Mouse (Mus musculus) lung, postnatal 10 days (tissue): ENCODE results near the gene Gm49398.

Source experiments
- DNase-seq: peaks from one replicate; pipeline ENCODE4 v3.0.0; 2021

The Gm49398 gene

DNA sequence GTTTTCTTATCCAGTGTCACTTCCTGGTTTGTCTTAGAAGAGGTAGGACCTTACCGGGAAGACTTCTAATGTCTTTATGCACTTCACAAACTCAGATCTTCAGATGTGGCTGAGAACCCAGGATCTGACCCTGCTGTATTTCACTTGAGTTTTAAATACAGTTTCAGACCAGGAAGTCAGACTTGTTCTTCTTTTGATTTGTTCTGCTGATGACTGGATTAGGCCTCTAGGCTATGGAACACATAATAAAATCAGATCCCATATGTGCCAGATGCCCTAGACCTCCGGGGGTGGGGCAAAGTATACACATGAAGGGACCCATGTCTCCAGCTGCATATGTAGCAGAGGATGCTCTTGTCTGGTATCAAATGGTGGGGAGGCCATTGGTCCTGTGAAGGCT lies at the start of gene Gm49398:
Gene Gm49398 (minus strand): TSS at position 101 of the 400 bp plus-strand sequence.
- no peak for DNase-seq

DNA sequence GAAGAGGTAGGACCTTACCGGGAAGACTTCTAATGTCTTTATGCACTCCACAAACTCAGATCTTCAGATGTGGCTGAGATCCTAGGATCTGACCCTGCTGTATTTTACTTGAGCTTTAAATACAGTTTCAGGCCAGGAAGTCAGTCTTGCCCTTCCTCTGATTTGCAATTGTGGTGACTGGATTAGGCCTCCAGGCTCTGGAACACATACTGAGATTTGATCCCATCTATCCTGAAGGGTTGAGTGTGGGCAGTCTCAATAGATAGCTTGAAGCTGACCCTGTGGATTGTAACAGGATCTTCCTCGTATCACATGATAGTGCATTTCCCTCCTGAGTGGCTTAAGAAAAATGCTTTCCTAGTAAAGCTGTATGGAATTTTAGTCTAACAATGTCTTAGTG lies 33.4 kb downstream of the Gm49398 start, which contains the start of gene Cts8:
Gene Cts8 (minus strand): TSS at position 101 of the 400 bp plus-strand sequence.
- DNase-seq: no peak

DNA sequence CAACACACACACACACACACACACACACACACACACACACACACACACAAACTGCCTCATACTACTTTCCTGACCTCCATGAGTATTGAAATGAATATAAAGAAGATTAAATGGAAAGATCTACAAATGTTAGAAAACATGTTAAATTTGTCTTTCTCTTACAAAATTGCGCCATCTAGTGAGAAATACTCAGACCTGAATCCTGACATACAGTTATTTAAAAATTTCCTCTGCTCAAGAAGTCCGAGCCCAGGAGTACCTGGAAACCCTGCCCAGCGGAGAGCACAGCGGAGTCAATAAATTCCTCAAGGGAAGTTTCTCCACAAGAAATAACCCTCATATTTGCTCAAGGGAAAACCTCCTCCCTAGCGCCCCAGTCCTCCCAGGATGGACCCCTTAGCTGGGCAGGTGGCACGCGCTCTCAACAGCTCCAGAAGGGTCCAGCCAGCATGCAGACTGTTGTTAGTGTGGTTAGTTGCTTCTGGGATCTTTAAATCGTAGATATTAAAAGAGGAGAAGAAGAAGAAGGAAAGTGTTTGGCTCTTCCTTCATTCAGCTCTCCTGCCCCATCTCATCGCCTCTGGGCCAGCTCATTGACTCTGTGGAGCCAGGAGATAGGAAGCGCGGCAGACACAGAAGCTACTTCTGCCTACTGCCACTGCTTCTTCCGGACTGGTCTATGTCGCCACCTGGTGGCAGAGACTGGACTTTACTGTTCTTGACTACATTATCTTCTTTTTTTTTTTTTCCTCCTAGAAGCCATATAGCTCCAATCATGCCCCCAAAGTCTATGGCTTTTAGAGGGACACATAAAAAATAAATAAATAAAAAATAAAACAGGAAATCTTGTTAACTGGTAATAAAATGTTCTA lies 47.3 kb downstream of the Gm49398 start:
- DNase-seq: peak; percentile 58

DNA sequence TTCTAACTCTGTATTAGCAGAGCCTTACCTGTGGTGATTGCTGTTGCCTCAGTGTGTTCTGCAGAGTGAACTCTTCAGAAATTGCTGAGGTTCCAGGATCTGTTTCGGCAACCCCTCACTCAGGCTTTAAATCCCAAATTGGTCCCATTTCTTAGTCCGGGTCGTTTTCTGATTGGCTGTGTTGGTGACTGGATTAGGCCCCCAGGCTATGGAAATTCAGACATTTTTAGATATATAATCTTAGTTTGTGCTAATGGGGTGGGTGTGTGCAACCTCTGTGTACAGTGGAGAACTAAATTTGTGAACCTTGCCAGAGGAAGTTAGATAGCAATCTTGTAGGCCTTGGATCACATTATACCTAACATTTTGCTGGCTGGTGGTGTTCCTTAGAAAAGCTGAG lies 85.3 kb downstream of the Gm49398 start, which contains the start of gene Cts6:
Gene Cts6 (minus strand): TSS at position 101 of the 400 bp plus-strand sequence.
- no peak for DNase-seq
